Mouse (Mus musculus) CH12.LX (cell line): ENCODE data around the gene Pbrm1. TPM values are rescaled to one million over a fixed set of nuclear protein-coding genes. Genes with fewer than 3 reads are reported as not detected.

ENCODE experiments used
- DNase-seq: peaks from one replicate; pipeline ENCODE4 v3.0.0-alpha.2; 2013; ENCODE audit errors: extremely low read depth
- H3K27ac ChIP-seq: 2 replicates; pipeline ENCODE4 v1.5.1; 2012; ENCODE audit warnings: low read depth, mild to moderate bottlenecking, control low read depth, moderate library complexity; ENCODE audit not compliant: insufficient read depth
- H3K27me3 ChIP-seq: replicated peaks from 2 replicates; pipeline ENCODE3; 2012; ENCODE audit warnings: inconsistent platforms
- H3K36me3 ChIP-seq, 2 experiments: replicated peaks in 1 of 2; 2 replicates each; pipeline versions ENCODE3 to v1.6.1; 2012; ENCODE audit warnings: inconsistent platforms in 1 of 2, low read length in 1 of 2, mild to moderate bottlenecking in 1 of 2, mixed read lengths in 1 of 2, moderate library complexity in 1 of 2; ENCODE audit not compliant: control insufficient read depth in 1 of 2, insufficient read depth in 1 of 2
- H3K4me1 ChIP-seq, 2 experiments: 2 replicates each; pipeline ENCODE4 v1.6.1; 2012; ENCODE audit warnings: inconsistent platforms in 1 of 2, moderate library complexity in 1 of 2; ENCODE audit not compliant: insufficient read depth in 2 of 2, control insufficient read depth in 1 of 2
- H3K4me2 ChIP-seq: 2 replicates; pipeline ENCODE4 v1.6.1; 2012; ENCODE audit warnings: low read depth, mild to moderate bottlenecking, control low read depth; ENCODE audit not compliant: poor library complexity, insufficient read depth, severe bottlenecking
- H3K4me3 ChIP-seq, 3 experiments: fragments of 150-350 bp in 1 of 3; sonication (generic) in 1 of 3; replicated peaks in 1 of 3; 2 replicates each; pipeline versions ENCODE3 to v1.5.1; 2011 to 2012; ENCODE audit warnings: low read depth in 2 of 3, low read length in 2 of 3, mild to moderate bottlenecking in 2 of 3, moderate library complexity in 2 of 3, control low read depth in 1 of 3, improper control_type of control experiment in 1 of 3, inconsistent platforms in 1 of 3, mixed read lengths in 1 of 3; ENCODE audit not compliant: poor library complexity in 1 of 3
- H3K79me2 ChIP-seq: replicated peaks from 2 replicates; pipeline ENCODE4 v1.6.1; 2012; ENCODE audit warnings: mild to moderate bottlenecking, moderate library complexity; ENCODE audit not compliant: control insufficient read depth, poor library complexity, insufficient read depth, severe bottlenecking; ENCODE audit errors: extremely low read depth
- H3K9ac ChIP-seq: 2 replicates; pipeline ENCODE4 v1.6.1; 2012; ENCODE audit warnings: low read depth, mild to moderate bottlenecking, control low read depth, moderate library complexity; ENCODE audit not compliant: insufficient read depth
- H3K9me3 ChIP-seq: replicated peaks from 2 replicates; pipeline ENCODE3; 2012; ENCODE audit warnings: low read length, inconsistent platforms, mixed read lengths
- CHD1 ChIP-seq: IDR thresholded peaks from 2 replicates; pipeline ENCODE4 v1.6.1; 2012; ENCODE audit warnings: low read depth, low read length, improper control_type of control experiment, inconsistent platforms
- CHD2 ChIP-seq: IDR thresholded peaks from 2 replicates; pipeline ENCODE4 v1.6.1; 2011; ENCODE audit warnings: low read length, improper control_type of control experiment
- CTCF ChIP-seq, 2 experiments: IDR thresholded peaks in 1 of 2; conservative IDR thresholded peaks in 1 of 2; 2 replicates each; pipeline ENCODE4 v1.5.1; 2011 to 2012; ENCODE audit warnings: low read depth in 2 of 2, low read length in 2 of 2, improper control_type of control experiment in 1 of 2, inconsistent platforms in 1 of 2, mild to moderate bottlenecking in 1 of 2, moderate library complexity in 1 of 2
- ELF1 ChIP-seq: IDR thresholded peaks from 2 replicates; pipeline ENCODE4 v1.6.1; 2014; ENCODE audit warnings: low read depth, mild to moderate bottlenecking, inconsistent platforms, low read length, improper control_type of control experiment
- ETS1 ChIP-seq: conservative IDR thresholded peaks from 2 replicates; pipeline ENCODE4 v1.6.1; 2012; ENCODE audit warnings: low read depth, mild to moderate bottlenecking, inconsistent platforms, low read length, improper control_type of control experiment, moderate library complexity
- GABPA ChIP-seq: IDR thresholded peaks from 2 replicates; pipeline ENCODE4 v1.6.1; 2012; ENCODE audit warnings: low read depth, low read length, improper control_type of control experiment, inconsistent platforms; ENCODE audit not compliant: insufficient replicate concordance
- HCFC1 ChIP-seq: IDR thresholded peaks from 2 replicates; pipeline ENCODE4 v1.6.1; 2012; ENCODE audit warnings: low read depth, mild to moderate bottlenecking, inconsistent platforms, low read length, improper control_type of control experiment
- JUN ChIP-seq: IDR thresholded peaks from 2 replicates; pipeline ENCODE4 v1.6.1; 2011; ENCODE audit warnings: low read depth, mild to moderate bottlenecking, low read length, improper control_type of control experiment, moderate library complexity; ENCODE audit not compliant: insufficient read depth
- JUND ChIP-seq: conservative IDR thresholded peaks from 2 replicates; pipeline ENCODE4 v1.6.1; 2011; ENCODE audit warnings: low read depth, low read length, improper control_type of control experiment
- KAT2A ChIP-seq: IDR thresholded peaks from 2 replicates; pipeline ENCODE4 v1.6.1; 2012; ENCODE audit warnings: low read length, improper control_type of control experiment, inconsistent platforms; ENCODE audit not compliant: insufficient replicate concordance
- MAFK ChIP-seq: IDR thresholded peaks from 2 replicates; pipeline ENCODE4 v1.6.1; 2011; ENCODE audit warnings: low read length, improper control_type of control experiment; ENCODE audit not compliant: insufficient replicate concordance
- MAX ChIP-seq: IDR thresholded peaks from 2 replicates; pipeline ENCODE4 v1.6.1; 2011; ENCODE audit warnings: low read length, improper control_type of control experiment
- MAZ ChIP-seq: IDR thresholded peaks from 2 replicates; pipeline ENCODE4 v1.6.1; 2012; ENCODE audit warnings: low read depth, mild to moderate bottlenecking, inconsistent platforms, low read length, improper control_type of control experiment, moderate library complexity
- MEF2A ChIP-seq: IDR thresholded peaks from 2 replicates; pipeline ENCODE4 v1.6.1; 2014; ENCODE audit warnings: low read depth, mild to moderate bottlenecking, inconsistent platforms, low read length, improper control_type of control experiment, borderline replicate concordance
- MYC ChIP-seq: IDR thresholded peaks from 2 replicates; pipeline ENCODE4 v1.6.1; 2011; ENCODE audit warnings: low read depth, mild to moderate bottlenecking, improper control_type of control experiment, low read length
- NELFE ChIP-seq: IDR thresholded peaks from 2 replicates; pipeline ENCODE4 v1.6.1; 2011; ENCODE audit warnings: low read depth, low read length, improper control_type of control experiment
- NRF1 ChIP-seq: IDR thresholded peaks from 2 replicates; pipeline ENCODE4 v1.6.1; 2014; ENCODE audit warnings: low read depth, mild to moderate bottlenecking, inconsistent platforms, low read length, improper control_type of control experiment, moderate library complexity
- PAX5 ChIP-seq: IDR thresholded peaks from 2 replicates; pipeline ENCODE4 v1.6.1; 2012; ENCODE audit warnings: low read length, inconsistent platforms, mixed read lengths
- POLR2A ChIP-seq: IDR thresholded peaks from 2 replicates; pipeline ENCODE4 v1.6.1; 2011; ENCODE audit warnings: low read depth, mild to moderate bottlenecking, improper control_type of control experiment, low read length
- POLR2AphosphoS2 ChIP-seq: IDR thresholded peaks from 2 replicates; pipeline ENCODE4 v1.6.1; 2011; ENCODE audit warnings: low read depth, low read length, improper control_type of control experiment
- RAD21 ChIP-seq: IDR thresholded peaks from 2 replicates; pipeline ENCODE4 v1.6.1; 2011; ENCODE audit warnings: low read depth, mild to moderate bottlenecking, low read length, improper control_type of control experiment, moderate library complexity
- RCOR1 ChIP-seq: conservative IDR thresholded peaks from 2 replicates; pipeline ENCODE4 v1.6.1; 2012; ENCODE audit warnings: low read depth, mild to moderate bottlenecking, inconsistent platforms, low read length, improper control_type of control experiment
- SIN3A ChIP-seq: IDR thresholded peaks from 2 replicates; pipeline ENCODE4 v1.6.1; 2012; ENCODE audit warnings: low read length, improper control_type of control experiment, inconsistent platforms
- SMC3 ChIP-seq: IDR thresholded peaks from 2 replicates; pipeline ENCODE4 v1.6.1; 2011; ENCODE audit warnings: low read depth, low read length, improper control_type of control experiment
- TBP ChIP-seq: conservative IDR thresholded peaks from 2 replicates; pipeline ENCODE4 v1.6.1; 2011; ENCODE audit warnings: low read depth, low read length, improper control_type of control experiment
- USF1 ChIP-seq: IDR thresholded peaks from 2 replicates; pipeline ENCODE4 v1.6.1; 2014; ENCODE audit warnings: low read depth, mild to moderate bottlenecking, inconsistent platforms, low read length, improper control_type of control experiment
- ZC3H11A ChIP-seq: IDR thresholded peaks from 2 replicates; pipeline ENCODE4 v1.6.1; 2012; ENCODE audit warnings: low read depth, mild to moderate bottlenecking, inconsistent platforms, low read length, improper control_type of control experiment
- ZMIZ1 ChIP-seq: IDR thresholded peaks from 2 replicates; pipeline ENCODE4 v1.6.1; 2012; ENCODE audit warnings: low read depth, mild to moderate bottlenecking, inconsistent platforms, low read length, improper control_type of control experiment
- ZNF384 ChIP-seq: IDR thresholded peaks from 2 replicates; pipeline ENCODE4 v1.6.1; 2012; ENCODE audit warnings: low read depth, low read length, improper control_type of control experiment, inconsistent platforms
- dilution Hi-C: fragments of 300-500 bp; cut with MboI; formaldehyde crosslinking; loops from 2 replicates; pipeline ENCODE4 v1.14.3; 2020; ENCODE audit warnings: low sequenced_read_pairs; ENCODE audit not compliant: extremely low pct_unique_long_range_greater_than_20kb, extremely low pct_ligation_motif_present
- in situ Hi-C: fragments of 300-500 bp; cut with MboI; formaldehyde crosslinking; loops from 3 replicates; pipeline ENCODE4 v1.14.3; 2019; ENCODE audit warnings: low sequenced_read_pairs, low pct_ligation_motif_present, low pct_unique_long_range_greater_than_20kb, mixed read lengths
- polyA plus RNA-seq: library from polyadenylated mRNA; unstranded; fragments of >175 nt; gene quantifications from 2 replicates; pipeline ENCODE4 v1.2.1, GENCODE M21; 2012; ENCODE audit warnings: low read depth; ENCODE audit not compliant: insufficient read length
- total RNA-seq, 2 experiments: library from RNA; depleted of rRNA; stranded (reverse); fragments of 300-350 nt in 1 of 2; fragments of >200 nt in 1 of 2; gene quantifications; 2 replicates each; pipeline ENCODE4 v1.2.3; 2012 to 2014

The Pbrm1 gene
- total and polyA plus RNA-seq, 3 experiments, result 20.4 to 28.8 (median 22.6) TPM

- in situ Hi-C loops (no loop called here), dilution Hi-C loops (no loop called here)
- Histone ChIP-seq H3K9me3 (no peaks in the 10 kb centered on the region), H3K4me2 (no peak overlapping the region), H3K9ac (no peak overlapping the region), H3K4me3 (no peak overlapping the region), H3K36me3 (peaks cover 39 to 84% of the 10 kb centered on the region in 2 experiments), H3K27ac (no peak overlapping the region), H3K79me2 (no peaks in the 10 kb centered on the region), H3K4me1 (no peaks in the 10 kb centered on the region), H3K27me3 (no peaks in the 10 kb centered on the region)
- no peak for DNase-seq
- no peak for TF ChIP-seq PAX5
- no peak for TF ChIP-seq KAT2A
- no peak for TF ChIP-seq JUN
- TF ChIP-seq GABPA, result no peak
- TF ChIP-seq CTCF (conservative IDR thresholded peaks at IDR 0.05 in 1 of 2, IDR thresholded peaks at IDR 0.05 in 1 of 2; ENCODE audit: low read depth in 2 of 2, low read length in 2 of 2), result no peak
- TF ChIP-seq NRF1, result no peak
- TF ChIP-seq ZMIZ1, result no peak
- no peak for TF ChIP-seq ETS1
- TF ChIP-seq POLR2AphosphoS2, result no peak
- no peak for TF ChIP-seq CHD2
- no peak for TF ChIP-seq RCOR1
- TF ChIP-seq MYC, result no peak
- no peak for TF ChIP-seq CHD1
- TF ChIP-seq RAD21, result no peak
- TF ChIP-seq JUND, result no peak
- no peak for TF ChIP-seq POLR2A
These were observed 91.7 kb downstream of the Pbrm1 start for GRCm38 (mm10) chr14:31110613-31111012.

DNA sequence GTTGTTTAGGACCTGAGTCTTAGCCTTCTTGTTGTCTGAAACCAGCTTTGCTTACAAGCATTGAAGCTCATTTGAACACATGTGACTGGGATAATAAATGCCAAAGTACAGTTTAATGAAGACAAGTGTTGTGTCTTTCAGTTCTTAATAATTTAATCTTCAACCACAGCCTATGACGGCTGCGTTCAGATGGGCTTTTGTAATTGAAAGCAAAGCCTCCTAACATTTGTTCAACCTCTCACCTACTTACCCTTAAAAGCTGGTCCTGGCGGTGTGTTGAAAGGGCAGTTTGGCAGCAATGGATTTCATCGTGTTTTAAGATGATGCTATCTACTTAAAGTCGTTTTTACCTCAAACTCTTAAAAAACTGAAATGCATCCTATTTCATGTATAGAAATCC is 93.2 kb downstream of the Pbrm1 start:
- in situ Hi-C loops, result no loop called here
- no peak overlapping the region for H3K27ac ChIP-seq
- H3K27me3 ChIP-seq, result no peaks in the 10 kb centered on the region
- H3K4me1 ChIP-seq, result no peaks in the 10 kb centered on the region
- dilution Hi-C loops, result no loop called here
- DNase-seq, result no peak
- TF ChIP-seq SIN3A (no peak), TBP (no peak), USF1 (no peak), MAZ (no peak), NELFE (no peak), ELF1 (no peak), ZNF384 (no peak), HCFC1 (no peak), SMC3 (no peak), RCOR1 (no peak), ZC3H11A (no peak), JUND (no peak), MEF2A (no peak), RAD21 (no peak), PAX5 (no peak), MAX (no peak), NRF1 (no peak), MAFK (no peak)
- H3K79me2 ChIP-seq, result no peaks in the 10 kb centered on the region
- no peak overlapping the region for H3K9ac ChIP-seq
- H3K36me3 ChIP-seq, result peaks cover 38 to 84% of the 10 kb centered on the region in 2 experiments
- no peaks in the 10 kb centered on the region for H3K9me3 ChIP-seq
- H3K4me3 ChIP-seq, result no peak overlapping the region
- no peak overlapping the region for H3K4me2 ChIP-seq
